Mouse (Mus musculus) thymus, adult 2 months (tissue): ENCODE results near the gene Igfbp5.

Experiments used
- CTCF ChIP-seq: fragments of 200-500 bp; IDR thresholded peaks from 2 replicates; pipeline ENCODE4 v1.5.1; 2012; ENCODE audit warnings: mild to moderate bottlenecking, control low read depth, low read length, moderate library complexity, borderline replicate concordance; ENCODE audit not compliant: control insufficient read depth, poor library complexity, insufficient read depth; ENCODE audit errors: extremely low read depth
- POLR2A ChIP-seq: fragments of 200-500 bp; IDR thresholded peaks from 2 replicates; pipeline ENCODE4 v1.6.1; 2012; ENCODE audit warnings: mild to moderate bottlenecking, low read length, control low read depth, moderate library complexity; ENCODE audit not compliant: control insufficient read depth, poor library complexity, insufficient read depth; ENCODE audit errors: extremely low read depth

DNA sequence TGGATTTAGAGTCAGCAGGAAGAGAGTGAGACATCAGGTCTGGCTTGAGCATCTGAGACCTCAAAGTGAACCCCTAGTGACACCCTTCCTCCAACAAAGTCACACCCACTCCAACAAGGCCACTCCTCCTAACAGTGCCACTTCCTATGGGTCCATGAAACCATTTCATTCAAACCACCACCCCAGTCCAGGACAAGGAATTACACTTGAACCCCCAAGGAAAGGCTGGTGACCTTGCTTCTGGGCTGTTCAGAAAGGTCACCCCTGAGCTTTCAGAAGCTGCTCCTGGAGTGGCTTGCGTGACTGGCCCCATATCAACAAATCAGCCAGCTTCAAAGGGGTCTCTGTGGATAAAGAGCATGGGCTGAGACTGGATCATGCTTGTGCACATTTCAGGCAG, 20.9 kb downstream of the Igfbp5 start:
- TF ChIP-seq CTCF (no peak), POLR2A (no peak)
